ENCODE assay signal across 8 mouse cellular contexts in the genomic region with DNA sequence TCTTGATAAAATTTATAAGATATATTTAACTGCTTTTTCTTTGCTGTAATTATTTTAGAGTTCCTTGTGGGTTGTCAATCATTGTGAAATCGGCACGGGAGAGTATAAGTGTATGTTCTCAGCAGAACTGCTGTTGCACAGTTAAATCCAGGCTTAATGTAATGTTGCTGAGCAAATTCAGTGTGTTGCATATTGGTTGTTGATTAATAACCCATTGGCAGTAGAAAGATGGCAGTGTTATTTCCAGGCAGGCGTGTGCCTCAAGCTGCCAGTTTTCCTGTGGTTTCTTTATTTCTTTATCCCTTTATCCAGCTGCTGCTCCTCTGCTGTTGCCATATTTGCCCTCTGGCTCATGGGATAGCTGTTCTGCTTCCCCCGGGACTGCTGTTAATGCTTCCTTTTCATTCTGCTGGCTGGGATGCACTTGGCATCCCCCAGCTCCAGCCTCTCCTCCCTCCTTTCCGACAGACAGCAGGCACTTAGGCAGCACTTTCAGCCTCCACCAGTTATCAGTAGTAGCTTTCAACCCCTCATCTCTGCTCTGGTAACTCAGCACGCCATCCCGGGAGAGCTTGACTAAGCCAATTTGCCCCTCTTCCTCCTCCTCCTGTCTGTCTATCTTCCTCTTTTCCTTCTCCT.
DNase-seq lines count a peak whose midpoint lies in the region; ATAC-seq and TF ChIP-seq lines count a peak whose summit lies in the region.

No protein-coding gene starts in this region.

- H3K9ac ChIP-seq in hindbrain, embryonic 15.5 days: no peak overlapping the region
- no peak overlapping the region for H3K9ac ChIP-seq in neural tube, embryonic 12.5 days
- H3K9ac ChIP-seq in liver, postnatal 0 days (replicated peaks): no peak overlapping the region

- no peak for TF ChIP-seq CTCF in gastrocnemius, adult 2 months (IDR thresholded peaks at IDR 0.05)
- TF ChIP-seq CTCF in liver, postnatal 0 days (IDR thresholded peaks at IDR 0.05; ENCODE audit: low read depth): no peak

- peak overlapping the region; percentile 25; the same call in 1 of the 2 replicates for H3K27ac ChIP-seq in gastrocnemius, adult 2 months
- H3K27ac ChIP-seq in hindbrain, embryonic 15.5 days (replicated peaks): peak overlapping the region; percentile 68
- 0 out of 2 replicates have a peak overlapping the region, but pooled peaks have one; percentile 39 for H3K27ac ChIP-seq in neural tube, embryonic 12.5 days
- H3K27ac ChIP-seq in liver, postnatal 0 days (ENCODE audit: low read depth): no peak overlapping the region

- peak overlapping the region; percentile 34 for H3K4me3 ChIP-seq in gastrocnemius, adult 2 months
- no peak overlapping the region for H3K4me3 ChIP-seq in hindbrain, embryonic 15.5 days
- no peak overlapping the region for H3K4me3 ChIP-seq in neural tube, embryonic 12.5 days
- no peak overlapping the region for H3K4me3 ChIP-seq in liver, postnatal 0 days (ENCODE audit: low read depth, low read length)

- peak; percentile 17 for DNase-seq in gastrocnemius, adult 2 months
- no peak for DNase-seq in gastrocnemius, postnatal 4 days (ENCODE audit: low spot score in 2 of 2)
- DNase-seq in cerebellum, postnatal 36 days: peak; percentile 6 to 16
- DNase-seq in kidney, postnatal 10 days: no peak
- DNase-seq in kidney, adult 8-10 months: no peak
- DNase-seq in liver, postnatal 0 days: no peak

- peaks cover 10% of the 10 kb centered on the region for H3K4me1 ChIP-seq in hindbrain, embryonic 15.5 days (replicated peaks)
- 0 out of 2 replicates have a peak, but pooled peaks cover 5% of the 10 kb centered on the region for H3K4me1 ChIP-seq in neural tube, embryonic 12.5 days
- H3K4me1 ChIP-seq in liver, postnatal 0 days (ENCODE audit: insufficient read depth): no peaks in the 10 kb centered on the region

- WGBS in hindbrain, embryonic 15.5 days: 19% methylated on average over 7 of the region's 7 CpGs
- 31% methylated on average over 7 of the region's 7 CpGs for WGBS in neural tube, embryonic 12.5 days
- 46% methylated on average over 7 of the region's 7 CpGs for WGBS in liver, postnatal 0 days (ENCODE audit: insufficient replicate concordance)

- H3K4me2 ChIP-seq in hindbrain, embryonic 15.5 days: peak overlapping the region; percentile 13
- H3K4me2 ChIP-seq in neural tube, embryonic 12.5 days (replicated peaks): no peak overlapping the region; the same call in 1 of the 2 replicates
- no peak overlapping the region for H3K4me2 ChIP-seq in liver, postnatal 0 days (ENCODE audit: low read depth, low read length)

- no peaks in the 10 kb centered on the region for H3K27me3 ChIP-seq in hindbrain, embryonic 15.5 days
- no peaks in the 10 kb centered on the region for H3K27me3 ChIP-seq in neural tube, embryonic 12.5 days (replicated peaks)
- no peaks in the 10 kb centered on the region for H3K27me3 ChIP-seq in liver, postnatal 0 days (ENCODE audit: insufficient read depth, low read length)

- no peaks in the 10 kb centered on the region for H3K36me3 ChIP-seq in hindbrain, embryonic 15.5 days
- no peaks in the 10 kb centered on the region for H3K36me3 ChIP-seq in neural tube, embryonic 12.5 days
- no peaks in the 10 kb centered on the region for H3K36me3 ChIP-seq in liver, postnatal 0 days (replicated peaks; ENCODE audit: insufficient read depth, low read length)

- no peak for TF ChIP-seq EP300 in liver, postnatal 0 days (IDR thresholded peaks at IDR 0.05; ENCODE audit: low read depth)

- intact Hi-C loops in gastrocnemius, adult 2 months (cut with DNase I): no loop called here

- H3K9me3 ChIP-seq in hindbrain, embryonic 15.5 days: no peaks in the 10 kb centered on the region
- H3K9me3 ChIP-seq in neural tube, embryonic 12.5 days: no peaks in the 10 kb centered on the region
- no peaks in the 10 kb centered on the region for H3K9me3 ChIP-seq in liver, postnatal 0 days (ENCODE audit: low read length)

- peak; percentile 85 for ATAC-seq in hindbrain, embryonic 15.5 days (ENCODE audit: low FRiP score, low read depth)
- ATAC-seq in neural tube, embryonic 12.5 days (ENCODE audit: low FRiP score, low read depth): no peak
- no peak for ATAC-seq in liver, postnatal 0 days

Comparison
In these comparisons a context has a peak if more than half of its experiments do, and no peak if none do; other contexts are left out.
1. DNase-seq: peak in gastrocnemius, adult 2 months (single experiment) and cerebellum, postnatal 36 days (2 of 2); none in gastrocnemius, postnatal 4 days (0 of 2), kidney, postnatal 10 days (single experiment), kidney, adult 8-10 months (0 of 2) and liver, postnatal 0 days (single experiment).